Mouse (Mus musculus): ENCODE measurements around the gene Shd. TPM values are rescaled to one million over a fixed set of nuclear protein-coding genes. Genes with fewer than 3 reads are reported as not detected.

Gene Shd
- total and polyA plus RNA-seq, 3 experiments: 0.31 to 0.89 TPM; not detected in 1

- Histone ChIP-seq H3K27me3 (ENCODE audit: control insufficient read depth in 1 of 2, insufficient read depth in 2 of 2, low read length in 2 of 2) (peaks cover 0 to 2% of the 10 kb centered on the region in 2 experiments), H3K9me3 (replicated peaks; ENCODE audit: insufficient read depth, low read length) (no peaks in the 10 kb centered on the region), H3K4me1 (ENCODE audit: control insufficient read depth in 1 of 2, insufficient read depth in 2 of 2, low read length in 2 of 2) (peaks cover 4 to 6% of the 10 kb centered on the region in 2 experiments; a peak in 3 of 4 replicates), H3K36me3 (ENCODE audit: control insufficient read depth in 1 of 2, insufficient read depth in 2 of 2, low read length in 2 of 2) (no peaks in the 10 kb centered on the region; a peak in 1 of 4 replicates), H3K79me2 (ENCODE audit: control insufficient read depth, insufficient read depth, low read length, poor library complexity) (no peaks in the 10 kb centered on the region), H3K9ac (ENCODE audit: control insufficient read depth, low read depth, low read length, poor library complexity, severe bottlenecking) (no peak overlapping the region), H3K27ac (ENCODE audit: control insufficient read depth, low read depth, low read length) (no peak overlapping the region), H3K4me3 (ENCODE audit: control insufficient read depth in 1 of 2, insufficient read depth in 1 of 2, low read depth in 2 of 2, low read length in 2 of 2) (no peak overlapping the region)
- TF ChIP-seq POLR2AphosphoS2 (IDR thresholded peaks at IDR 0.05; ENCODE audit: low read length) (no peak), MYB (IDR thresholded peaks at IDR 0.05; ENCODE audit: low read depth, low read length) (no peak), MAZ (IDR thresholded peaks at IDR 0.05; ENCODE audit: low read depth, low read length) (no peak), JUND (IDR thresholded peaks at IDR 0.05; ENCODE audit: low read depth, low read length) (no peak), NRF1 (IDR thresholded peaks at IDR 0.05; ENCODE audit: insufficient read depth, low read depth, low read length, poor library complexity, severe bottlenecking) (no peak), MAX (IDR thresholded peaks at IDR 0.05; ENCODE audit: low read length) (no peak), ZC3H11A (IDR thresholded peaks at IDR 0.05; ENCODE audit: low read depth, low read length) (no peak), CTCF (IDR thresholded peaks at IDR 0.05 in 2 of 3, conservative IDR thresholded peaks at IDR 0.05 in 1 of 3; ENCODE audit: control insufficient read depth in 1 of 3, insufficient read depth in 1 of 3, low read depth in 2 of 3, low read length in 3 of 3, poor library complexity in 1 of 3, severe bottlenecking in 1 of 3) (no peak), CHD1 (IDR thresholded peaks at IDR 0.05; ENCODE audit: low read depth, low read length) (no peak), MXI1 (IDR thresholded peaks at IDR 0.05; ENCODE audit: low read depth, low read length) (no peak), SIN3A (IDR thresholded peaks at IDR 0.05; ENCODE audit: low read length) (no peak), ZNF384 (IDR thresholded peaks at IDR 0.05; ENCODE audit: low read depth, low read length) (no peak), RAD21 (IDR thresholded peaks at IDR 0.05; ENCODE audit: low read depth, low read length) (no peak), UBTF (IDR thresholded peaks at IDR 0.05; ENCODE audit: borderline replicate concordance, insufficient read depth, low read depth, low read length) (no peak), TAL1 (IDR thresholded peaks at IDR 0.05; ENCODE audit: low read length) (no peak), RCOR1 (IDR thresholded peaks at IDR 0.05; ENCODE audit: low read depth, low read length) (no peak)
- no peak for DNase-seq (ENCODE audit: low read depth, low spot score)
Observed at GRCm38 (mm10) chr17:55953751-55954150, 16.5 kb upstream of the Shd start.

DNA sequence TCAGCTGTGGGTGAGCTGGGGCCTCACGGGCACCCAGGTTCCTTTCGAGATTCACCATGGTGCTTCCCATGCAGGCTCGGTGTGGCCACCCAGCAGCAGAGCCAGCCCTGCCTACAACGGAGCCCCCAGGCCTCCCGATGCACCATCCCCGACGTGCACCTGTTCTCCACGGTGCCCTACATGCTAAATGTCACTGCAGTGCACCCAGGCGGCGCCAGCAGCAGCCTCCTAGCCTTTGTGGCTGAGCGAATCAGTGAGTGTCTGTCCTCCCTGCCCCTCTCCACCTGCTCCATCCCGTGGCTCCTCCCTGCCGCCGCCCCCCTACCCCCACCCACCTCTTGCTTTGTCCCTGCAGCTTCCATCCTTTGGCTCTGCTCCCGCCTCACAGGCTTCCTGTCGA lies 16.0 kb upstream of the Shd start:
- no peak overlapping the region for H3K4me3 ChIP-seq (ENCODE audit: control insufficient read depth in 1 of 2, insufficient read depth in 1 of 2, low read depth in 2 of 2, low read length in 2 of 2)
- H3K36me3 ChIP-seq (ENCODE audit: control insufficient read depth in 1 of 2, insufficient read depth in 2 of 2, low read length in 2 of 2): no peaks in the 10 kb centered on the region; a peak in 1 of 4 replicates
- no peak overlapping the region for H3K27ac ChIP-seq (ENCODE audit: control insufficient read depth, low read depth, low read length)
- H3K4me1 ChIP-seq (ENCODE audit: control insufficient read depth in 1 of 2, insufficient read depth in 2 of 2, low read length in 2 of 2): peaks cover 4 to 6% of the 10 kb centered on the region in 2 experiments; a peak in 3 of 4 replicates
- no peak overlapping the region for H3K9ac ChIP-seq (ENCODE audit: control insufficient read depth, low read depth, low read length, poor library complexity, severe bottlenecking)
- peaks cover 0 to 2% of the 10 kb centered on the region in 2 experiments for H3K27me3 ChIP-seq (ENCODE audit: control insufficient read depth in 1 of 2, insufficient read depth in 2 of 2, low read length in 2 of 2)
- DNase-seq (ENCODE audit: low read depth, low spot score): no peak
- no peaks in the 10 kb centered on the region for H3K9me3 ChIP-seq (replicated peaks; ENCODE audit: insufficient read depth, low read length)
- TF ChIP-seq ZC3H11A (IDR thresholded peaks at IDR 0.05; ENCODE audit: low read depth, low read length) (no peak), MEF2A (IDR thresholded peaks at IDR 0.05; ENCODE audit: extremely low read depth, insufficient replicate concordance, low read depth, low read length, poor library complexity, severe bottlenecking) (no peak), NRF1 (IDR thresholded peaks at IDR 0.05; ENCODE audit: insufficient read depth, low read depth, low read length, poor library complexity, severe bottlenecking) (no peak), POLR2AphosphoS5 (IDR thresholded peaks at IDR 0.05; ENCODE audit: borderline replicate concordance, low read depth, low read length) (no peak), USF1 (IDR thresholded peaks at IDR 0.05; ENCODE audit: low read depth, low read length) (no peak), EP300 (IDR thresholded peaks at IDR 0.05; ENCODE audit: low read depth in 1 of 2, low read length in 2 of 2) (no peak)
- H3K79me2 ChIP-seq (ENCODE audit: control insufficient read depth, insufficient read depth, low read length, poor library complexity): no peaks in the 10 kb centered on the region; the same call in 1 of the 2 replicates
